Mouse (Mus musculus) WW6 (cell line): ENCODE data around the gene D430042O09Rik.

Experiments used
- DNase-seq: peaks from one replicate; pipeline ENCODE4 v3.0.0-alpha.2; 2013; ENCODE audit warnings: low read depth, low spot score

The D430042O09Rik gene

GRCm38 (mm10) chr7:125872202-125872580 lies 164.5 kb downstream of the D430042O09Rik start:
- DNase-seq: no peak

GRCm38 (mm10) chr7:125872874-125873273 lies 165.2 kb downstream of the D430042O09Rik start:
- no peak for DNase-seq

- no peak for DNase-seq
Observed at GRCm38 (mm10) chr7:125873971-125874495, 166.3 kb downstream of the D430042O09Rik start.

GRCm38 (mm10) chr7:125878040-125878439 lies 170.4 kb downstream of the D430042O09Rik start:
- DNase-seq: no peak

GRCm38 (mm10) chr7:125883232-125883631 lies 175.5 kb downstream of the D430042O09Rik start:
- no peak for DNase-seq

GRCm38 (mm10) chr7:125886116-125886680 lies 178.5 kb downstream of the D430042O09Rik start:
- DNase-seq: no peak

GRCm38 (mm10) chr7:125887124-125887523 lies 179.4 kb downstream of the D430042O09Rik start:
- DNase-seq: no peak

GRCm38 (mm10) chr7:125887761-125888160 lies 180.1 kb downstream of the D430042O09Rik start:
- no peak for DNase-seq

- no peak for DNase-seq
Observed at GRCm38 (mm10) chr7:125888373-125888772, 180.7 kb downstream of the D430042O09Rik start.

- no peak for DNase-seq
Observed at GRCm38 (mm10) chr7:125893621-125894020, 185.9 kb downstream of the D430042O09Rik start.

GRCm38 (mm10) chr7:125897059-125897458 lies 189.4 kb downstream of the D430042O09Rik start:
- DNase-seq: no peak

- DNase-seq: no peak
Observed at GRCm38 (mm10) chr7:125899036-125899435, 191.3 kb downstream of the D430042O09Rik start.

- DNase-seq: no peak
Observed at GRCm38 (mm10) chr7:125899916-125900315, 192.2 kb downstream of the D430042O09Rik start.

GRCm38 (mm10) chr7:125900386-125901161 lies 192.9 kb downstream of the D430042O09Rik start:
- DNase-seq: no peak

- DNase-seq: no peak
Observed at GRCm38 (mm10) chr7:125920801-125921200, 213.1 kb downstream of the D430042O09Rik start.

GRCm38 (mm10) chr7:125924044-125924443 lies 216.4 kb downstream of the D430042O09Rik start:
- DNase-seq: no peak
